Mouse (Mus musculus): ENCODE data around the gene A930033H14Rik. TPM values are rescaled to one million over a fixed set of nuclear protein-coding genes. Genes with fewer than 3 reads are reported as not detected.

Gene A930033H14Rik
- polyA plus RNA-seq, 1 experiment from 2014 or later, result 1.2 TPM

DNA sequence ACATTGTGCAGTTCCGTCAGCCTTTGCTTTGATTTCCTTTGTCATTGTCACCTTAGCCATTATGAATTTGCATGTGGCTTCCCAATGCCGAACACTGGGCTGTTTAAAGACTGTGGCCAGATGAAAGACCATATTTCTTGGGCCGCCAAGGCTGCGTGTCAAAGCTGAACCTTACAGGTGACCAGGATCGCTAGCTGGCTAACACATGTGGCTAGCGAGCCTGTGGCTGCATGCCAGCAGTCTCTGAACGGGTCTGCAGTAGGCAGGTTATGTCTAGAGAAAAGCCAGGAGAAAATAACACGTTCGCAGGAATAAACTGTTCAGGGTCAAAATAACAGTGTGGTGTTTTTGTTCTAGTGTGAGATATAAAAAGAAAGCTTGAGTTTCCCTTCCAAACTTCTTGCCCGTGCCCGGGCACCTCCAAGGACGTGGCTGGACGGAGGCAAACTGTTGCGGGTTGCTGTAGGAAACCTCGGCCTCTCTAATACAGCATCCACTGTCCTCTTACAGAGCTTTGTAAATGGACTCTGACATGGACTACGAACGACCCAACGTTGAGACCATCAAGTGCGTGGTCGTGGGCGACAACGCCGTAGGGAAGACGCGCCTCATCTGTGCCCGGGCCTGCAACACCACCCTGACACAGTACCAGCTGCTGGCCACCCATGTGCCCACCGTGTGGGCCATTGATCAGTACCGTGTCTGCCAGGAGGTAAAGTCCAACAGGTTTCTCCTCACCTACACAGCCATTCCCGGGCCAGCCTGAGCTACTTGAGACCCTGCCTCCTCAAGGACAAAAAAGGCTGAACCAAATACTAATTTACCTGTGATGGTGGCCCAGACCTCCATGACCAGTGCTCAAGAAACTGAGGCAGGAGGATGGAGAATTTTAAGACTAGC lies 35.6 kb upstream of the A930033H14Rik start:
- WGBS, result 96% methylated on average over 29 of the region's 29 CpGs
- no peak for DNase-seq (ENCODE audit: low spot score)
- Histone ChIP-seq H3K4me3 (no peak overlapping the region), H3K36me3 (replicated peaks) (peaks cover 22% of the 10 kb centered on the region), H3K4me1 (peaks cover 14% of the 10 kb centered on the region), H3K27ac (replicated peaks) (no peak overlapping the region), H3K9me3 (no peaks in the 10 kb centered on the region), H3K27me3 (replicated peaks; ENCODE audit: low read depth, poor library complexity, severe bottlenecking) (no peaks in the 10 kb centered on the region)

DNA sequence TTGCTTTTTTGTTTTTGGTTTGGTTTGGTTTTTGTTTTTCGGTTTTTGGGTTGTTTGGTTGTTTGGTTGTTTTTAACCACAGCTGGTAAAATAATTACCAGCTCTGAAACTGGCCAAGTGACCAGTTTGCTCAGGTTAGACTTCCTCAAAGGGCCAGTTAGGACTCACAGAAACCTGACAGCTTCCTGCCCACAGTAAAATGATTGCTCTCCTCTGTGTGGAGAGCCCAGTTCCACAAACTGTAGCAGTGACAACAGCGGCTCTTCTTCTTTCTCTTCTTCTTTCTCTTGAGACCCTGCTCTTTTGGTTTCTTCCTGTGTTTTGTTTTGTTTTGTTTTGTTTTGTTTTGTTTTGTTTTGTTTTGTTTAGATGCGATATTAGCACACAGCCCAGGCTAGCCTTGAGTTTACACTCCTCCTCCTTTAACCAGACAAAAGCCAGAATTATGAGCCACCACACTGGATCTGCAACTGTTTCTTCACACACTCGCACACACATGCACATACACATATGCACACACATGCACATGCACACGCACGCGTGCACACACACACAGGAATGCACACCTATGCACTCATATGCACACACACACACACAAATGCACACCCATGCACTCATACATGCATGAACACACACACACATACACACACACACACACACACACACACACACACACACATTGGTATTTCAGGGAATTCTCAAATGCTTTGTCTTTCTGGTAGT lies 34.6 kb upstream of the A930033H14Rik start:
- Histone ChIP-seq H3K36me3 (replicated peaks) (peaks cover 22% of the 10 kb centered on the region), H3K4me1 (peaks cover 4% of the 10 kb centered on the region), H3K27me3 (replicated peaks; ENCODE audit: low read depth, poor library complexity, severe bottlenecking) (no peaks in the 10 kb centered on the region), H3K27ac (replicated peaks) (no peak overlapping the region), H3K9me3 (no peaks in the 10 kb centered on the region), H3K4me3 (no peak overlapping the region)
- no peak for DNase-seq (ENCODE audit: low spot score)
- WGBS, result 92% methylated on average over 7 of the region's 7 CpGs

DNA sequence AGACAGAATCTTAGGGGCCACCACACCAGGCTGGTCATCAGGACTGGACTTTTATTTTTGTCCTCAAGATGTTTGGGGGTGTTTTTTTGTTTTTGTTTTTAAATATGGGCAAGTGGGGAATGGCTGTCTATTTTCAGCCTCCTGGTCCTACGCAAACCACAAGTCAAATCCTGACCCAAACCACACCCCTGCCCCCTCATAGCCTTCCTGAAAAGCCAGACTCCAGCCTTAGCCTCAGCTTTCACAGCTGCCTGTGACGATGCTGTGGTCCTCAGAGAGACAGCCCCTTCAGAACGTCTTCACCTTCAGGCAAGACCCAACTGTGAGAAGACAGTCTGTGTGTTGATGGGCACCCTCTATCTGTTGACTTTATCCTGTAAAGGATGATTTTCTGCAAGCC lies 33.9 kb upstream of the A930033H14Rik start:
- Histone ChIP-seq H3K4me1 (no peaks in the 10 kb centered on the region), H3K27me3 (replicated peaks; ENCODE audit: low read depth, poor library complexity, severe bottlenecking) (no peaks in the 10 kb centered on the region), H3K4me3 (no peak overlapping the region), H3K27ac (replicated peaks) (no peak overlapping the region), H3K9me3 (no peaks in the 10 kb centered on the region), H3K36me3 (replicated peaks) (peaks cover 26% of the 10 kb centered on the region)
- no peak for DNase-seq (ENCODE audit: low spot score)
- WGBS, result 84% methylated on average over 3 of the region's 3 CpGs

DNA sequence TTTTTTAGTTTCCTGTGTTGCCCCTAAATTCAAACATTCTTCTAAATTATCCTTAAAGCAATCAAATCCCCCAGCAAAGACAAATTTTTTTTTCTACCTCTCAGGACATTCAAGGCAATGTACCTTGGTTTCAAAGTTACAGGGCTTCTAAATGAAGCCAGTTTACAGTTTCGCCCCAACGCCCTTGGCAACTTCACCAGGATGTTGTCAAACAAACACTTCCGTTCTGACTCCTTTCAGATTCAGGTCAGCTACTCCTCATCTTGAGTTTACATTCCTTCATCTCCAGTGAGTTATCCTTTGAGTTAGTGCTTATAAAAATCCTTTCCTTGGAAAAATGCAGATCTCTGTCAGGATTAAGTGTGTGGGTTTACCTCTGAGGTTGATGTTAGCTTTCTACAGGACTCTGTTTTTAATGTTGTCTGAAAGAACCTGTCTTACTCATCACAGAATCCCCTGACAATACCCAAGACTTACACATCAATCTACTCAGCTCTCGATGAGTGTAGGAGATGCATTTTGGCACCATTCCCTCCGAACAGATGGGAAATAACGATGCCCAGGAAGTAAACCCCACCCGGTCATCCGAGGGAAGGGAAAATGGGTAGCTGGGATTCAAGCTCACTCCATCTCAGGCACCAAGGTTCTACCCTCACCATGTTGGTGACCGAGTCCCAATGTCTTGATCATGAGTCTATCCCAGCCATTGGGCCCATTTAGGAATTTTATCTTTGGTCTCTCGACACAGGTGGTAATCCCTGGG lies 33.2 kb upstream of the A930033H14Rik start:
- Histone ChIP-seq H3K4me3 (no peak overlapping the region), H3K4me1 (no peaks in the 10 kb centered on the region), H3K27me3 (replicated peaks; ENCODE audit: low read depth, poor library complexity, severe bottlenecking) (no peaks in the 10 kb centered on the region), H3K27ac (replicated peaks) (no peak overlapping the region), H3K36me3 (replicated peaks) (peaks cover 26% of the 10 kb centered on the region), H3K9me3 (no peaks in the 10 kb centered on the region)
- no peak for DNase-seq (ENCODE audit: low spot score)
- WGBS, result 92% methylated on average over 10 of the region's 10 CpGs

DNA sequence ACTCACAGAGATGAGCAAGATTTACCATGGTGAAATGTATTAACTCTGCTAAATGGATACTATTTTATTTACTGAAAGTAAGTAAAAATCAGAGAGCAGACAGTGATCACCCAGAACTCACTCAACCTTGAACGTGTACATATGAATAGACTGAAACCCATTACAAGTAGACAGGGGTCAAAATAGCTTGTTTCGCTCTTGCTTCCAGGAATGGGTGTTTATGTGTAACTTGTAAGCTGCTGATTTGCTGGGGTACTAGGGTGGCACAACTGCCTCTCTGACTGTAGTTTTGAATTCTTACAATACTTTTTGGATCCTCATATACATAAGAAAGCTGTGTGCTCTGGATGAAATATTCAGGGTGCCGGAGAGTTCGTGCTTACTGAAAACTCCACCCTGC lies 32.3 kb upstream of the A930033H14Rik start:
- no peaks in the 10 kb centered on the region for H3K27me3 ChIP-seq (replicated peaks; ENCODE audit: low read depth, poor library complexity, severe bottlenecking)
- no peaks in the 10 kb centered on the region for H3K4me1 ChIP-seq
- peaks cover 18% of the 10 kb centered on the region for H3K36me3 ChIP-seq (replicated peaks)
- H3K27ac ChIP-seq (replicated peaks), result no peak overlapping the region
- no peak overlapping the region for H3K4me3 ChIP-seq
- 89% methylated on average over 4 of the region's 4 CpGs for WGBS
- no peak for DNase-seq (ENCODE audit: low spot score)
- H3K9me3 ChIP-seq, result no peaks in the 10 kb centered on the region

DNA sequence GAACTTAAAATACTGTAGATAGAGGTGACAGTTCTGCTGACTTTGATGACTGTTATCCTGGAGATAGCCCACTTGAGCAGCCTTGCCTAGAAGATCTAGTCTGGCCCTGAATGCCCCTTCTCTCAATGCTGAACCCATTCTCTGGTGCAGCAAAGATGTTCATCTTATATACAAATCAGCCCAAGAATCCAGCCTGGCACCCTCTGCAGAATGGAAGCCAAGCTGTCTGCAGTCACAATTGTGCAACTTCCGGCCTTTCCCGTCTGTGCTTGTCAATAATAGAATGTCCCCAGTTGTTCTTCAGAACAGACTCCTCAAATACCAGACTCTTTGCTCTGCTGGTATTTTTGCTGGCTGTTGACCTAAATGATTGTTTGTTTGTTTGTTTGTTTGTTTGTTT lies 27.6 kb upstream of the A930033H14Rik start:
- 92% methylated on average over 2 of the region's 2 CpGs for WGBS
- H3K9me3 ChIP-seq, result no peaks in the 10 kb centered on the region
- DNase-seq (ENCODE audit: low spot score), result no peak

DNA sequence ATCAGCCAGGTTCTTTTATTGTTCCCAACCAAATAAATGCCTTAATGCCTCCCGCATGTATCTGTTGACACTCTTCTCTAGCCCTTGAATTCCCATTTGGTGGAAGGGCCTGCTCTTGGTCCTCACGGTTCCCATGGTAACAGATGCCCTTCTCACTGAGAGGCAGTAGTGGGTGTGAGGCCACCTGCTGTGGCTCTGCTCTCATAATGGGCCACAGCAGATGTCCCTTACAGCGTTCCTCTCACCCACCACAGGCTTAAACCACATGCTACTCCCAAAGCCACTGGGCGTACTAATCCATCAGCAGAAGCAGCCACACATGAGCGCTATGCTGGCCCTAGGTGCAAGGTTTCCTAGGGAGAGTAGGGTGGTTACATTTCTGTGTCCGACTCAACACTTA lies 25.4 kb upstream of the A930033H14Rik start:
- no peak for DNase-seq (ENCODE audit: low spot score)
- Histone ChIP-seq H3K27ac (replicated peaks) (no peak overlapping the region), H3K4me1 (no peaks in the 10 kb centered on the region), H3K9me3 (no peaks in the 10 kb centered on the region), H3K36me3 (replicated peaks) (peaks cover 14% of the 10 kb centered on the region; the same call in 1 of the 2 replicates), H3K27me3 (replicated peaks; ENCODE audit: low read depth, poor library complexity, severe bottlenecking) (no peaks in the 10 kb centered on the region), H3K4me3 (no peak overlapping the region)
- 78% methylated on average over 6 of the region's 6 CpGs for WGBS

More for the DNA sequence above, 27.6 kb upstream of the A930033H14Rik start:
- Histone ChIP-seq H3K36me3 (replicated peaks) (peaks cover 14% of the 10 kb centered on the region; the same call in 1 of the 2 replicates), H3K4me1 (no peaks in the 10 kb centered on the region), H3K27ac (replicated peaks) (no peak overlapping the region), H3K27me3 (replicated peaks; ENCODE audit: low read depth, poor library complexity, severe bottlenecking) (no peaks in the 10 kb centered on the region), H3K4me3 (no peak overlapping the region)

DNA sequence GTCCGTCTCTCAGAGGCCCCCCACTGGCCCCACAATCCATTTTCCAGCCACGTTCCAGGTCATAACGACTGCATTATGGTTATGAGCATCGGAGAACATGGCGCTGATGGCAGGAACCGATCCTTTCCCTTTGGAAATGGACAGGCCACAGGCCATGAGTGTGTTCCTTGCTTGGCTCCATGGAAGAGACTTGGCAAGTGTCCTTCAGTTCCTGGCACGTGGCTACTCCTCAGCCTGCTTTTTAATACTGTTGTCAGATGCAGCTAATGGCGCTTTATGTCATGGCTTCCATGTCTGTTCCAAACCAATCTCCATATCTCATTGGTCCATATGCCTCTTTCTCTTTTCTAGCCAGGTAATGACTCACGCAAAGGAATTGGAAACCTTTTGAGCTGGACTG lies 24.9 kb upstream of the A930033H14Rik start:
- no peak overlapping the region for H3K4me3 ChIP-seq
- DNase-seq (ENCODE audit: low spot score), result no peak
- 91% methylated on average over 9 of the region's 9 CpGs for WGBS

DNA sequence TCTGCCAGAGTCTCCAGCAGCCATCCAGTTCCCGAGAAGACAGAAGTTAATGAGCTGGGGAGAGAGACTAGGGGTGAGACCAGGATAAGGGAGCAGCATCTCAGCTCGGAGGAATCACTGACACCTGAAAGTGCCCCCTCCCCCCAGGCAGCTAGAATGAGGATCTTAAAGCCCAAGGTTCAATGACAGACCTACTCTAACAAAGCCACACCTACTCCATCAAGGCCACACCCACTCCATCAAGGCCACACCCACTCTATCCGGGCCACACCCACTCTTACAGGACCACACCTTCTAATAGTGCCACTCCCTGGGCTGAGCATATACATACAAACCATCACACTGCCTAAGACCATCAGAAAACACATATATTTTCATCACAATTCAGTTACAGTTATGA lies 24.3 kb upstream of the A930033H14Rik start:
- Histone ChIP-seq H3K27me3 (replicated peaks; ENCODE audit: low read depth, poor library complexity, severe bottlenecking) (no peaks in the 10 kb centered on the region), H3K4me1 (no peaks in the 10 kb centered on the region), H3K27ac (replicated peaks) (no peak overlapping the region), H3K36me3 (replicated peaks) (peaks cover 14% of the 10 kb centered on the region; the same call in 1 of the 2 replicates), H3K4me3 (no peak overlapping the region), H3K9me3 (no peaks in the 10 kb centered on the region)
- WGBS, result 86% methylated on average over 3 of the region's 3 CpGs
- DNase-seq (ENCODE audit: low spot score), result no peak

More for the DNA sequence above, 24.9 kb upstream of the A930033H14Rik start:
- Histone ChIP-seq H3K9me3 (no peaks in the 10 kb centered on the region), H3K36me3 (replicated peaks) (peaks cover 14% of the 10 kb centered on the region; the same call in 1 of the 2 replicates), H3K4me1 (no peaks in the 10 kb centered on the region), H3K27me3 (replicated peaks; ENCODE audit: low read depth, poor library complexity, severe bottlenecking) (no peaks in the 10 kb centered on the region), H3K27ac (replicated peaks) (no peak overlapping the region)

DNA sequence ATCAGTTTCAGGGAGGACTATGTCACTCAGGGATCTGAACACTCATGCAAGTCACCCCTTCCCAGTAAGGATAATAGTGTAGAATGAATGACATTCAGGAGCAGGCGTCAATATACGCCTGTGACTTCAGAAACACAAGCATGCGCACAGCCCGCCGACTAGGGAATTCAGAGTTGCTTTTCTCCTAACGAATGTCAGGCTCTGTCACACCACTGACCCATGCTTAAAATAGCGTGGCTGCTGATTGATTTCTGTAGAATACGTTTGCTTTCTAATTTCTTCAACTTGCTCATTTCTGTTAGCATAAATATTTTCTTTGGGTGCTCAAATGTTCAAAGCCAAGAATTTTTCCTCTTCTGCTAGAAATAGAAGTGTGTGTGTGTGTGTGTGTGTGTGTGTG lies 13.1 kb upstream of the A930033H14Rik start:
- 83% methylated on average over 8 of the region's 8 CpGs for WGBS
- Histone ChIP-seq H3K36me3 (replicated peaks) (peaks cover 21% of the 10 kb centered on the region; the same call in 1 of the 2 replicates), H3K4me1 (no peaks in the 10 kb centered on the region), H3K27ac (replicated peaks) (no peak overlapping the region), H3K4me3 (no peak overlapping the region), H3K27me3 (replicated peaks; ENCODE audit: low read depth, poor library complexity, severe bottlenecking) (no peaks in the 10 kb centered on the region), H3K9me3 (no peaks in the 10 kb centered on the region)
- DNase-seq (ENCODE audit: low spot score), result no peak

DNA sequence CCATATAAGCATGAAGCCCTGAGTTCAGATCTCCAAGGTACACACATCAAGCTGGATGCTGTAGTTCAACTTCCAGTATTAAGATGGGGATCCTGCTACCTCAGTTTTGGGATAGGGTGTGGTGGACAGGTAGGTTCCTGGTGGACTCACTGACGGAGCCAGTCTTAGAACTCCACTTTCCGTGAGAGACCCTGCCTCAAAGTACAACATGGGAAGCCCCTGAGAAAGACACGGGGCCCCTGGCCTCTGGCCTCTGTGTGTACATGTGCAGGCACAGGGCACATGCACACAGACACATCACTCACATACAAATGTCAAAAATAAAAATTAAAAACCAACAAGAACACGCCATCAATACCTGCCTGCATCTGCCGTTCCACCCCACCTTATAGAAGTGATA lies 12.6 kb upstream of the A930033H14Rik start:
- 93% methylated on average over 5 of the region's 5 CpGs for WGBS
- H3K9me3 ChIP-seq, result no peaks in the 10 kb centered on the region
- no peak overlapping the region for H3K27ac ChIP-seq (replicated peaks)
- H3K36me3 ChIP-seq (replicated peaks), result peaks cover 23% of the 10 kb centered on the region; the same call in 1 of the 2 replicates
- no peaks in the 10 kb centered on the region for H3K4me1 ChIP-seq
- H3K4me3 ChIP-seq, result no peak overlapping the region
- DNase-seq (ENCODE audit: low spot score), result no peak
- no peaks in the 10 kb centered on the region for H3K27me3 ChIP-seq (replicated peaks; ENCODE audit: low read depth, poor library complexity, severe bottlenecking)

DNA sequence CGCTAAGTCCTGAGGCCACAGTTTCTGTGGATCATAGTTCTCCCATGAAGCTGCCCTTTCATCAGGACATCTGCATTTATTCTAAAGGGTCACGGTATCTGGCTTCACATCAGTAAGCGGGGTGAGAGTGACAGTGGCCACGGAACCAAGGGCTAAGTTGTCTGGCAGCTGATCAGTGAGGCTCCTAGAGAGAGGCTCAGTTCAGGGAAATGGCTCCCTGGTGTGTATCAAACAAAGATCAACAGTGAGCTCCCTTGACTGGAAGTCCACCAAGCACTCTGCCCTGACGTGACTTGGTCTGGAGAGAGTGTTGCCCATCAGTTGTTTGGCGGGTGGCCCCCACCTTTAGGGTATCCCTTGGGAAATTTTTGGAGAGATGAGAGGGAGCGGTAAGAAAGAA lies 11.4 kb upstream of the A930033H14Rik start:
- no peak overlapping the region for H3K27ac ChIP-seq (replicated peaks)
- DNase-seq (ENCODE audit: low spot score), result no peak
- 70% methylated on average over 7 of the region's 7 CpGs for WGBS

More for the DNA sequence above, 11.4 kb upstream of the A930033H14Rik start:
- Histone ChIP-seq H3K4me1 (no peaks in the 10 kb centered on the region), H3K36me3 (replicated peaks) (peaks cover 33% of the 10 kb centered on the region; the same call in 1 of the 2 replicates), H3K4me3 (no peak overlapping the region), H3K27me3 (replicated peaks; ENCODE audit: low read depth, poor library complexity, severe bottlenecking) (no peaks in the 10 kb centered on the region), H3K9me3 (no peaks in the 10 kb centered on the region)

Measured in embryonic facial prominence, embryonic 10.5 days (tissue).